Mouse (Mus musculus) G1E (cell line): ENCODE results near the gene Man1a.

Source experiments
- CTCF ChIP-seq: IDR thresholded peaks from 2 replicates; pipeline ENCODE4 v1.5.1; 2012; ENCODE audit warnings: low read depth, low read length, inconsistent platforms, mixed read lengths
- GATA1 ChIP-seq: IDR thresholded peaks from 2 replicates; pipeline ENCODE4 v1.6.1; 2012; ENCODE audit warnings: borderline replicate concordance, low read length, inconsistent platforms, mixed read lengths
- POLR2AphosphoS5 ChIP-seq: IDR thresholded peaks from 2 replicates; pipeline ENCODE4 v1.6.1; 2012; ENCODE audit warnings: low read depth, low read length, inconsistent platforms; ENCODE audit not compliant: insufficient replicate concordance

DNA sequence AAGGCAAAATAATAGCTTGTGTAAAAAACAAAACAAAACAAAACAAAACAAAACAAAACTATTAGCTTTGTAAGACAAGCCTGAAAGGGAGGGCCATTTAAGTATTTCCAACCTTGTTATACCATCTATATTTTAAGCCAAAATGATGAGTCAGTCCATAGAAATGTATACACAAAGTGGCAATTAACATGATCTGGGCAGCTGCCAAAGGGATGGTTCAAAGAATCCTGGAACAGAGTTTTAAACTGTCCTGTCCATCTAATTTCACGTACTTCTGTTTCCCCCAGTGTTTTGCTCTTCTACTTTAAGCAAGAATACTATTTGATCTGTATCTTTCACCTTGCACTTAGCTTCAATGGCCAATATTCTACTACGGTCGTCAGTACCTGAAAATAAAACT, 138.2 kb downstream of the Man1a start:
- TF ChIP-seq CTCF (no peak), POLR2AphosphoS5 (no peak), GATA1 (no peak)
